Mouse (Mus musculus): ENCODE data around the gene Zfp423. TPM values are rescaled to one million over a fixed set of nuclear protein-coding genes. Genes with fewer than 3 reads are reported as not detected.

Gene Zfp423
- total RNA-seq, 2 experiments from 2014 or later, result 15.7 to 15.9 TPM

DNA sequence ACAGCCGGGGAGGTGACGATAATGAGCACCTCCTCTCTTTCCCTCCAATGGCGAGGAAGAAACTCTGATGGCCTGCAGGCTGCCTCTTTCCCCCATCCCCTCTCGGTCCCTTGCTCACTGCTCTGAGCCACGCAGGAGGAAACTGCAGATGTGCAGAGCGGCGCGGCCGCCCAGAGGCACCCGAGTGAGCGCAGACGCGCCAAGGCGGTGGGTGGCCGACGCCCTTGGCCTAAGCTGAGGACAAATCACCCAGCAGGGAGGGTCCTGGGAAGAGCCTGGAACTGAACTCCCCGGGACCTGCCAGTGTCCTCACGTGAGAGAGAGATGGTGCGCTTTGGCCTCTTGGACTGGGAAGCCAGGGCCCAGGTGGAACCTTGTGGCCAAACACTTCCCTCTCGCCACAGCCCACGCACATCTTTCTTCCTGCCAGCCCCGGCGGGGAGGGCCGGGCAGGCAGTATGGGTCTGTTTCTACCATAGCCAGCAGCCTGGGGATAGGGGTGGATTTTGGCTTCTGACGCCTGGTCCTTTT, 296.5 kb downstream of the Zfp423 start:
- peak; percentile 74 for DNase-seq
- intact Hi-C loops (cut with DNase I; ENCODE audit: low total_unique reads), result loop anchor here (5.0 kb wide), 3 partner anchors 39 to 299 kb away; no protein-coding TSS in a partner anchor

DNA sequence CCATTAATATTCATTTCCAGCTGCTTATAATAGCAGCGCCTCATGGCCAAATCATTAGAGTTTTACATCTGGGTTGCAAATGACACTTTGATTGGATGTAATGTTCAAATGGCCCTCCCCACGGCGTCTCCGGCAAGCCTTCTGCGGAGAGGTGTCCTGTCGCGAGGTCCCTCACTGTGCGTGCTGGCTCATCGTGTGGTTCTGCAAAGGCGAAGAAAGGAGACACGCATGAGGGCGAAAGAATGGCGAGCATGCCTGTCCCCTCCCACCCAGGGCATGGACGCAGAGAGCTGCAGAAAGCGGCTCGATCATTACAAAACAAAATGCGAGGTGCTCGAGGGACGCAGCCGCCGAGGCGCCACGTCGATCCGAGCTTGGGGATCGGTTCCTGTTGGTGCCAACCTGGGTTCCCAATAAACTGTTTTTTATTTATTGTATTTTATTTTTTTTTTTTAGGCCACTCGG, 297.1 kb downstream of the Zfp423 start:
- intact Hi-C loops (cut with DNase I; ENCODE audit: low total_unique reads), result loop anchor here (5.0 kb wide), 3 partner anchors 40 to 300 kb away; no protein-coding TSS in a partner anchor

DNA sequence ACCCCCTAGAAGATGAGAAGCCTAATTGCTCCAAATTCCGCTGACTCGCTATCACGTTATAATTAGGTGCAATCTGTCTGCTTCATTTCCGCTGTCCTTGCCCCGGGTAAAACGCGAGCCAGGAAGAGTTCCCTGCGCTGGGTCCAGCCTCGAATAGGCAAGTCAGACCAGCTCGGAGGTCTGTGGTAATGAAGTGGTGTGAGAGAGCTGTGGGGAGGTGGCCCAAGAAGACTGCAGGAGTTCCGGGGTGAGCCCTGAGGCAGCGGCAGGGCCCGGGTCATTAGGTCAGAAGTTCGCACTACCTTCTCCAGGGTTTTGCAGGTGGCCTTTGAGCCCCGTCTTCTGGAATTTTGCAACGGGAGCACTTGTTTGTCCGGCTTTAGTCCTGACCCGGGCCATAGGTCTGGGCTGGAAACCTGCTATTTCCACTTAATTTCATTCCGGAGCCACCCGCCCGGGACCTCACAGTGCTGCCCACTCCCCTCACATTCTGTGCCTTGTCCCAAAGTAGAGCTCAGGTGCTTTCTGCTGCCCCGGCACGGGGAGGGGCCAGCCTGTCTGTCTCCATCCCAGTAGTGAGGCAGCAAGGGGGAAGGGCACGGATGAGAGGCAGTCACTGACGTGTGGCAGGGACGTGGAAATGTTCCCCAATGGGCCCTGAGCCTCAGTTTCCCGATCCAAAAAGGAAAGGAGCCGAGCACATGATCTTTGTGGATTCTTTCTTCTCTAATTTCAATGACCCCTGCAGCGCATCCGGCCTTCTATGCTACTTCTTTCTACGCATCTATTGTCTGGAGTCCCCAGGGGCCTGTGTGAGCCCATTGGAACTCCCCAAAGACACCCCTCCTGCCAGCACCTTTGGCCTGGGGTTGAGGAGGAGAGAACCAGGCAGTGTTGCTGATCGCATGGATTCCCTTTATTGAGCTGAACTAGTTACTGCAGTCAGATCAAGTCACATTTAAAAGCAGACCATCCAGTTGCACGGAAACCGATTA, 298.2 kb downstream of the Zfp423 start:
- intact Hi-C loops (cut with DNase I; ENCODE audit: low total_unique reads), result loop anchor here (5.0 kb wide), 3 partner anchors 41 to 301 kb away; no protein-coding TSS in a partner anchor
- no peak for DNase-seq

More for the DNA sequence above, 297.1 kb downstream of the Zfp423 start:
- DNase-seq, result peak; percentile 35

DNA sequence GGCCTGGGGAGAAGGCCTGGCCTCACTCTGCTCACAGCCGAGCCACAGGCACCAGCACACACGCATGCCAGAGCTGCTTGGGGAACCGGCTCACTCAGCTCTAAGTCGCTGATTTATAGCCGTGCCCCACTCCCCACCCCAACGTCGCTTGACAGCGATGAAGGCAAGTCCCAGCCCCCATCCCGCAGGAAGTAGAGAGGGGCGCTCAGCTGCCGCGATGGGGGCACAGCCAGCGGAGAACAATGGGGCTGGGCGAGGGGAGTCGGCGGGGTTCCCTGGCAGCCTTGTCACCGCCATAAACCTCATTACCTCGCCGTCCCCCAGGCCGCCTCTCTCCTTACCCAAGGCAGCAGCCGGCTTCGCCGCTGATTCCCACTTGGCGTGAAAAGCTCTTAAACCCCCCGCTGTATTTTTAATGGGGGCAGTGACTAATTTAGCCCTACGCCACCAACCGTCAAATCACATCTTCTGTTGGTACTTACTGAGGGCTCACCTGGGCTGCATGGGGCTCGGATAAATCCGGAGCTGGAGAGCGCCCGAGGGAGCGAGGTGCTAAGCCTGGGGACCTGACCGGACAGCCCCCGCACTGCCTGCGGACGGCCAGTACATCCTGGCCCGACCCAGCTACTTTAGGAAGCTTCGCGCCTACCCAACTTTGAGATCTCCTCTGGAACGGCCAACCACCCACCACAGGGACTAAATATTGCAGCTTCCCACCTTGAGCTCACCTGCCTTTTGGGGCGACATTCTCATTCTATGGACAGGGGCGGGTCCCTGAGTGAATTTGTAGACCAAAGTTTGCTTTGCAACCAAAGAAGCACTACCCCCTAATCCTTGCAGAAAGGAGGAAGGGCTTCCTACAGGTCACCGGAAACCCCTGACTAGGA, 299.1 kb downstream of the Zfp423 start:
- DNase-seq, result no peak
- intact Hi-C loops (cut with DNase I; ENCODE audit: low total_unique reads), result loop anchor here (5.0 kb wide), 3 partner anchors 42 to 302 kb away; no protein-coding TSS in a partner anchor

DNA sequence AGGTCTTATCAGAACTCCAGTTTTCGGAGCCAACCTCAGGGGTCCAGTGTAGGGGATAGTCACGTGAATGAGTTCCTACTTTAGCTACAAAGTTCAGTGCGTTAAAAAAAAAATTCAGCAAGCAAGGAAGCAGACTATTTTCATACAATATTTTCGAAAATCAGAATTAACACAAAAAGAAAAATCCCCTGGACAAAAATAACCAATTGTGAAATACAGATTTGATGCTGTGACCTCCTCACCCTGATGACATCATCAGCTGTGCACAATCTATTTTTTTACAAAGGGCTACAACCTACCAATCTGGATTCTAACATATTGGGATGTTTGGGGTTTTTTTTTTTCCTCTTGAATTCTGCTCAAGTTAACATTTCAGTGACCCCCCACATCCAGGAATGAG, 301.9 kb downstream of the Zfp423 start:
- intact Hi-C loops (cut with DNase I; ENCODE audit: low total_unique reads), result no loop called here
- no peak for DNase-seq

- intact Hi-C loops (cut with DNase I; ENCODE audit: low total_unique reads), result no loop called here
- peak; percentile 87 for DNase-seq
Observed at GRCm38 (mm10) chr8:87656484-87657230, 302.7 kb downstream of the Zfp423 start.

- no peak for DNase-seq
- intact Hi-C loops (cut with DNase I; ENCODE audit: low total_unique reads), result no loop called here
Observed at GRCm38 (mm10) chr8:87655946-87656345, 303.4 kb downstream of the Zfp423 start.

DNA sequence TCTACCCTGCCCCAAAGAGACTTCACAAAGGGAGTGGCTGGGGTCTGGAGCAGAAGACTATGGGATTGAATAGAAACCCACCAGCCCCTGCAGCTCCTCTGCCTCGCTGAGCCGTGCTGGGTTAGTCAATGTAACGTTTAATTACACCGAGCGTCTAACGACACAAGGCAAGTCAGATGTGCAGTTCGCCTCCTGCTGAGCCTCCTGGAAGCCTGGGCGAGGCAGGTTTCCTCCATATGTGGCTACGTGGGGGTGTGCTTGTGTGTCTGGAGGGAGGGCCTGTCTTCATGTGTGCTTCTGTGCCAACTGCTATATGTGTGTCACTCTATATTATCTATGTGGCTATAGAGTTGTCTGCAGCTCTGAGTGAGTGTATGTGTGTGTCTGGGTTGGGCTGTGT, 311.6 kb downstream of the Zfp423 start:
- intact Hi-C loops (cut with DNase I; ENCODE audit: low total_unique reads), result no loop called here

DNA sequence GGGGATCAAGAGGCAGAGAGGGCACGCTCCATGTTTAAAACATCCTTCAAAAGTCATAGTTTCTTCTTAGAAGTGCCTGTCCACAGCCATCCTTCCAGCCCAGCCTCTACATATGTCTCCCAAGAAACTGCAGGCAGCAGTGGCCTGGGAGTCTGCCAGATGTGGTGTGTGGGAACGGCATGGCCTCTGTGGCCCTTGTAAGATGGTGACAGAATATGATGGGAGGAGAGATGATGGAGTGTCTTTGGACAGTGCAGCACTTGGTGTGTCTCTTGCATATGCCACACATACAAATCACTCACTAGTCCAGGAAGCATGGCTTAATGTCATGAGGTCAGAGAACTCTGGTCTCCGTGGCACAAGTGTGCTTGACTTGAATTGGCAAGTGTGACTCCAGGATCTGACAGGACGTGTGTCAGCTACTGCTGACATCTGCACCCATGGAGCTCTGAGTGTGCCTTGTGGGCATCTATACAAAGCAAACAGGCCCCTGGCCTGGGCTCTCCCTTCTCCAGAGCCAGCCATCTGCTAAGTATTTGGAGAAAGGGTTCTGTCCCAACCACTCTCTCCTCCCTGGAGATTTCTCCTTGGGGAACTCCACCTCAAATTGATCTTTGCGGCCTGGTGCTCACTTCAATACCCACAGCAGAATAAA, 313.4 kb downstream of the Zfp423 start:
- intact Hi-C loops (cut with DNase I; ENCODE audit: low total_unique reads), result no loop called here
- no peak for DNase-seq

More for the DNA sequence above, 311.6 kb downstream of the Zfp423 start:
- DNase-seq, result no peak

DNA sequence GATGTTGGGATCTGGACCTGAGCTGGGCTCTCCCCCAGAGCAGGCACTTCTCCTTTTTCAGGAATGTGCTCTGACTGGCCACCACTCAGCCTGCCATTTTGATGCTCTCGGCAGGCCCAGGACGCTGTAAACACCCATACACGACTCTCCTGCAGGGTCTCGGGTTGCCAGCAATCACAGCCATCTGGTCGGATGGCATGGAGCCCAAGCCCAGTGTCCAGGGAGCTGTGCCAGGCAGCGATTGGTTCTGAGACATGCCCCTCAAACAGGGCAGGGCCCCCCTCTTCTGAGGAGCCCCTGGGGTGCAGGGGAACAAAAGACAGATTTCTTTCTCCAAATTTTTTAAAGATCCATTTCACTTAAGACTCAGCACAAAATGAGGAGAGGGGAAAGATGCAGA, 314.0 kb downstream of the Zfp423 start:
- intact Hi-C loops (cut with DNase I; ENCODE audit: low total_unique reads), result no loop called here
- no peak for DNase-seq

DNA sequence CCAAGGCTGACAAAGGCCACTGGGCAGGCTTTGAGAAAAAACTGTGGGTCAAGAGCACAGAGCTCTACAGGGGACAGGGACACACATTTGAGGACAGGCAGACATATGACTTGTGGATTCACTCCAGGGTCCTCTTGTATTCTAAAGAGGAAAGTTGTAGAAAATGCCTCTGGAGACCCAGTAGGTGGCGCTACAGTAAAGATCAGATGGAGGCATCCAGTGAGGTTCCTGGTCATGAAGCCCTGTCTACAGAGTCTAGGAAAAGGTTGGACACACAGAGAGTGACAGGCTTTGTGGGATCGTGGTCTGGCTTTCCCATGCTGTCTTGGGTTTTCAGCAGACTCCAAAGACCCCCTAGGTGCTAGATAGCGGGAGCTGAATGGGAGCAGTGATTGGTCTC, 318.5 kb downstream of the Zfp423 start:
- DNase-seq, result no peak
- intact Hi-C loops (cut with DNase I; ENCODE audit: low total_unique reads), result no loop called here

DNA sequence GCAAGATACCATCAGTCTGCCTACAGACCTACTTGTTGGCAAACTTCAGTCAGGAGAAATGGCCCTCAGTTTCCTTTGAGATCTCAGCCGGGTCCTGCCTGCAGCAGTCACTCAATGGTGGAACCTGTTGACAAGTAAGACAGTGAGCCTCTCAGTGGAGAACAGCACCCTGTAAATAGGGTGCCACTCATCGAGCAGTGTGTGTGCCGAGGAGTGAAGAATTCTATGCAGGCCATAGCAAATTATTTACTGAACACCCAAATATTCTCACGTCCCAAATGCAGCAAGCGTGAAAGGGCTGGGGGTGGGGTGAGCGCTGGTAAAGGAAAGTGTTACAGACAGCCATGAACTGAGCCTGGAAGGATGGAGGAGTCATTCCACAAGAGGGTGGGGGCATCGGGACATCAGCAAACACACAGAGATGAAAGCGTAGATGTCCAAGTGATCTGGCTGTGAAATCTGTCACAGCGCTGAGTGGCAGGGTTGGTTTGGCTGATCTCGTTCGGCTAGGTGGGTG, 323.1 kb downstream of the Zfp423 start:
- intact Hi-C loops (cut with DNase I; ENCODE audit: low total_unique reads), result no loop called here
- no peak for DNase-seq

- intact Hi-C loops (cut with DNase I; ENCODE audit: low total_unique reads), result no loop called here
- DNase-seq, result no peak
Observed at GRCm38 (mm10) chr8:87631776-87632175, 327.6 kb downstream of the Zfp423 start.

GRCm38 (mm10) chr8:87629656-87630055, 329.7 kb downstream of the Zfp423 start:
- intact Hi-C loops (cut with DNase I; ENCODE audit: low total_unique reads), result no loop called here
- no peak for DNase-seq

DNA sequence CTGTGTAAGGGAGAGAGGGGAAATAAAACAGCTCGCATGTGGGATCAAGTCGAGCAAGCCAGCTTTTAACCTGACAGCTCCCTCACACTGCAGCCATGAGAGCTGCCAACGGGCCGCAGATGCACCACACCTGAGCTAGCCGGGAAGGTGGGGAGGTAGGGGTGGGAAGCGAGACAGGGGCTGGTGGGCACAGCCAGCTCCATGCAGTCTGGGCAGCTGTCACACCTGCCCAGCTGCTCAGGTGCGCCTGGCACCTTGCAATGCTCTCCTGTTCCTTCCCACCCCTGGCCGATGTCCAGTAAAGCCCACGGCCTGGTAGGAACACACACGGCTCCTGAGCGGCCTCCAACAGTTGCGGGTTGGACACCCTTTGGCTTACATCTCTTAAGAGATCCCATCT, 338.2 kb downstream of the Zfp423 start:
- intact Hi-C loops (cut with DNase I; ENCODE audit: low total_unique reads), result no loop called here
- DNase-seq, result no peak

DNA sequence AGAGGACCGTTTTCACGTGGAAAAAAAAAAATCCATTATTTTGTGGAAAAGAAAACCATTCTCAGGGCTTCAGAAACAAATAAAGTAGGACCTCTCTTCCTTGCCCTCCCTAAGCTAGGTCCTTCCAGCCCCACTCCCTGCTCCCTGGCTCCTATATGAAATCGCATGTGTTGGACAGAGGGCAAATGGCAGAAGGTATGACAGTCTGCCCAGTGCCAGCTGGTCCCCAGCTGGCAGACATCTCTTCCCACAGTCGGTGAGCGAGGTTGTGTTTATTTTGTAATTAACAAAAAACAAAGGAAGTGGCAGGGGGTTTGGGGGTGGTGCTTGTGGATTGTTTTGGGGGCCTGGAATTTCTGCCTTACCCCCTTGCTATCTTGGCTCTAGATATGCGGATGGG, 339.2 kb downstream of the Zfp423 start:
- intact Hi-C loops (cut with DNase I; ENCODE audit: low total_unique reads), result no loop called here
- no peak for DNase-seq

- DNase-seq, result no peak
- intact Hi-C loops (cut with DNase I; ENCODE audit: low total_unique reads), result no loop called here
Observed at GRCm38 (mm10) chr8:87619529-87619928, 339.9 kb downstream of the Zfp423 start.

GRCm38 (mm10) chr8:87619118-87619517, 340.3 kb downstream of the Zfp423 start:
- DNase-seq, result peak; percentile 38
- intact Hi-C loops (cut with DNase I; ENCODE audit: low total_unique reads), result no loop called here

Measured in gastrocnemius, postnatal 14 days (tissue).